Mouse (Mus musculus) T-helper 17 cell (primary cell): ENCODE data around the gene Scgb2b17.
"Not testable (repeated sequence)": the region's sequence is repeated elsewhere in the genome, so short reads cannot be mapped to it uniquely, and the experiment has no call there.

Experiments used
- in situ Hi-C, 2 experiments: fragments of 300-600 bp; cut with MboI, MseI; formaldehyde crosslinking; loops; 1 replicate in 1 of 2; 2 replicates in 1 of 2; pipeline ENCODE4 v1.15.1; 2025; ENCODE audit warnings: high pct_unique_total_duplicates in 2 of 2

Gene Scgb2b17

GRCm38 (mm10) chr7:33056461-33056860 is at the start of gene Scgb2b17:
Scgb2b17 (minus strand) TSS chr7:33056561.
- in situ Hi-C loops: not testable (repeated sequence)

GRCm38 (mm10) chr7:33063149-33063548 is 6.8 kb upstream of the Scgb2b17 start, which contains the start of gene Scgb1b17:
Scgb1b17 (plus strand) TSS chr7:33063449.
- in situ Hi-C loops: loop anchor here in 1 of 2 experiments (5.0 kb wide), 1 partner anchor 966 kb away; no protein-coding TSS in a partner anchor
